Mouse (Mus musculus) adrenal gland, postnatal 25 days (tissue): ENCODE data around the gene Tent5c. TPM values are rescaled to one million over a fixed set of nuclear protein-coding genes. Genes with fewer than 3 reads are reported as not detected.

ENCODE experiments used
- total RNA-seq: library from RNA; stranded (reverse); gene quantifications from 2 replicates; pipeline ENCODE4 v1.2.3, GENCODE M21; 2021

Tent5c gene
- total RNA-seq, 1 experiment from 2014 or later, result 6.8 TPM

Other genes with a start within 250 kb of the Tent5c start
- gene Man1a2, start 196.2 kb upstream of the Tent5c start, total RNA-seq, result 90.7 and 124 TPM in 2 replicates